Mouse (Mus musculus) hindbrain, embryonic 16.5 days (tissue): Measurements from ENCODE around the gene Pip4k2c. TPM values are rescaled to one million over a fixed set of nuclear protein-coding genes. Genes with fewer than 3 reads are reported as not detected.

Experiments
- ATAC-seq: fragments of 200-750 bp; cut with Nextera tagmentation; 2 replicates; pipeline ENCODE4 v1.8.0; 2017; ENCODE audit warnings: moderate TSS enrichment, moderate library complexity
- H3K27ac ChIP-seq: fragments of 300-500 bp; sonication (generic); 2 replicates; pipeline ENCODE4 v1.5.1; 2014; ENCODE audit warnings: low read depth, mild to moderate bottlenecking, control low read depth, low read length, moderate library complexity
- H3K27me3 ChIP-seq: fragments of 300-500 bp; sonication (generic); replicated peaks from 2 replicates; pipeline ENCODE4 v1.6.1; 2014; ENCODE audit warnings: low read length; ENCODE audit not compliant: control insufficient read depth, insufficient read depth
- H3K36me3 ChIP-seq: fragments of 300-500 bp; sonication (generic); 2 replicates; pipeline ENCODE4 v1.6.1; 2014; ENCODE audit warnings: mild to moderate bottlenecking, low read length, moderate library complexity, mixed read lengths; ENCODE audit not compliant: control insufficient read depth, insufficient read depth
- H3K4me1 ChIP-seq: fragments of 300-500 bp; sonication (generic); 2 replicates; pipeline ENCODE4 v1.6.1; 2014; ENCODE audit warnings: low read depth, low read length; ENCODE audit not compliant: control insufficient read depth, insufficient read depth
- H3K4me2 ChIP-seq: fragments of 300-500 bp; sonication (generic); 2 replicates; pipeline ENCODE4 v1.6.1; 2014; ENCODE audit warnings: mild to moderate bottlenecking, low read length, control low read depth, moderate library complexity
- H3K4me3 ChIP-seq: fragments of 300-500 bp; sonication (generic); 2 replicates; pipeline ENCODE4 v1.5.1; 2014; ENCODE audit warnings: mild to moderate bottlenecking, low read length, control low read depth, moderate library complexity
- H3K9ac ChIP-seq: fragments of 300-500 bp; sonication (generic); 2 replicates; pipeline ENCODE4 v1.6.1; 2014; ENCODE audit warnings: low read depth, mild to moderate bottlenecking, control low read depth, low read length, moderate library complexity
- H3K9me3 ChIP-seq: fragments of 300-500 bp; sonication (generic); 2 replicates; pipeline ENCODE4 v1.6.1; 2014; ENCODE audit warnings: mild to moderate bottlenecking, low read length, moderate library complexity; ENCODE audit not compliant: control insufficient read depth
- WGBS: fragments of 180-500 bp; shearing (Covaris S2); extraction: QIAGEN DNeasy Blood & Tissue Kit; methylation state at CpG from one replicate; pipeline ENCODE4 v1.1.7; 2014; 5-methylcytosine and 5-hydroxymethylcytosine counted together
- polyA plus RNA-seq: library from polyadenylated mRNA; unstranded; fragments of >200 nt; fragmentation: Nextera tagmentation; extraction: Ambion mirVana; gene quantifications from 2 replicates; pipeline ENCODE4 v1.2.1, GENCODE M21; 2015

Pip4k2c gene
- polyA plus RNA-seq, result 20.5 and 20.7 TPM in 2 replicates

DNA sequence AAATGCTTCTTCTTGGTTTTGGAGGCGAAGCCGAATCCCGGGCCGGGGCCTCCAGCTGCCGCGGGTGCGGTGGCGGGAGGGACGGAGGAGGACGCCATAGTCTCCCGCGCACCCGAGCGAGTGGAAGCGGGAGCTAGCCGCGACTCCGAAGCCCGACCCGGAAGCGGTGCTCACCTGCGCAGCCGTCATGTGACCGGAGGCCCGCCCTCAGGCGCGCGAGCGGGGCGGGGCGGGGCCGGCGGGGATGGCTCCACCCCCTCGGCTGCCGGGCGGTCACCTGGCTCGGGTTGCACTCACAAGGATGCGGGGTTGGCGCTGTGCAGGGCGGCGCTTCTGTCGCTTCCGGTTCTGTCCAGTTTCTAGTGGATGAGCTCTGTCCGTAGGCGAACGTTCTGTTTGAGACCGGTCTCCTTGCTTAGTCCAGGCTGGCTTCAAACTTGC lies at the start of gene Pip4k2c:
Gene Pip4k2c (minus strand): TSS at position 172 of the 441 bp plus-strand sequence.
- H3K4me3 ChIP-seq, result peak within 1 kb of the TSS; percentile 68
- no peaks in the 10 kb centered on the region for H3K27me3 ChIP-seq
- H3K4me2 ChIP-seq, result peak within 1 kb of the TSS; percentile 92
- H3K36me3 ChIP-seq, result peaks cover 8% of the 10 kb centered on the region
- no peaks in the 10 kb centered on the region for H3K9me3 ChIP-seq
- WGBS, result under 1% methylated on average over 27 of the region's 47 CpGs
- H3K9ac ChIP-seq, result peak within 1 kb of the TSS; percentile 78
- 0 out of 2 replicates have a peak within 1 kb of the TSS, but pooled peaks have one; percentile 37 for H3K27ac ChIP-seq
- H3K4me1 ChIP-seq, result peaks cover 13% of the 10 kb centered on the region
- ATAC-seq, result peak; percentile 97

DNA sequence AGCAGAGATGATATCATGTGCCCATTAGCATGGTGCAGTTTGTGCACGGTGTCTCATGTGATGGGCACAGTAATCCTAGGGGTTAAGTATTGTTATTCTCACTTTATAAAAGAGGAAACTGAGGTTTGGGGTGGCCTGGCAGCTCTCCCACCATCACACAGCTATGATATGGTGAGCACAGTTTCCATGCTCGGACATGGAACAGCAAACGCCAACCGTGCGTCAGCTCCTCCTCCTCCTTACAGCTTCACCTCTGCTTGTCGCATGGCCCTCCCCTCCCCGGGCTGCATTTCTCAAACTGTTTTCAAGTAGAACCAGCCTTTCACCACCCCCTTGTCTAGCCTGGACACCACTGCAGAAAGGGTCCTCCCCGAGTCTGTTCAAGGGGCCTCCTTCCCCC lies 47.1 kb upstream of the Pip4k2c start:
- H3K4me1 ChIP-seq, result peaks cover 34% of the 10 kb centered on the region
- H3K36me3 ChIP-seq, result no peaks in the 10 kb centered on the region
- no peaks in the 10 kb centered on the region for H3K27me3 ChIP-seq
- no peaks in the 10 kb centered on the region for H3K9me3 ChIP-seq
- H3K4me3 ChIP-seq, result no peak overlapping the region
- H3K27ac ChIP-seq, result no peak overlapping the region
- H3K9ac ChIP-seq, result no peak overlapping the region
- H3K4me2 ChIP-seq, result peak overlapping the region; percentile 88
- 72% methylated on average over 8 of the region's 8 CpGs for WGBS
- ATAC-seq, result no peak

DNA sequence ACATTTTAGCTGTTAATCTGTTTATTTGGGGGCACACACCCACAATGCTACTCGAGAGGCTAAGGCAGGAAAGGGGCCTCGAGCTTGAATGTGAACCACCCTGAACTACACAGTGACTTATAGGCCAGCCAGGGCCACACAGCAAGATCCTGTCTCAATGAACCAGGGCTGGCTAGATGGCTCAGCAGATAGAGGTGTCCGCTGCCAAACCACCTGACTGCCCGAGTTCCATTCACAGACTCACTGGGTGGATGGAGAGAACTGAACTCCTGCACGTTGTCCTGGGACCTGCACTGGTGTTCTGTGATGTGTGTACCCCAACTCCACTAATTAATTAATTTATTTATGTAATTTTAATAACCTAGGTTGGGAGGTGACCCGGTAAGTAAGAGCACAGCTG lies 46.4 kb upstream of the Pip4k2c start:
- ATAC-seq, result no peak
- 83% methylated on average over 6 of the region's 6 CpGs for WGBS
- no peaks in the 10 kb centered on the region for H3K27me3 ChIP-seq
- H3K27ac ChIP-seq, result no peak overlapping the region
- H3K9me3 ChIP-seq, result no peaks in the 10 kb centered on the region
- H3K9ac ChIP-seq, result no peak overlapping the region
- H3K4me2 ChIP-seq, result no peak overlapping the region
- H3K36me3 ChIP-seq, result no peaks in the 10 kb centered on the region
- peaks cover 34% of the 10 kb centered on the region for H3K4me1 ChIP-seq
- no peak overlapping the region for H3K4me3 ChIP-seq

DNA sequence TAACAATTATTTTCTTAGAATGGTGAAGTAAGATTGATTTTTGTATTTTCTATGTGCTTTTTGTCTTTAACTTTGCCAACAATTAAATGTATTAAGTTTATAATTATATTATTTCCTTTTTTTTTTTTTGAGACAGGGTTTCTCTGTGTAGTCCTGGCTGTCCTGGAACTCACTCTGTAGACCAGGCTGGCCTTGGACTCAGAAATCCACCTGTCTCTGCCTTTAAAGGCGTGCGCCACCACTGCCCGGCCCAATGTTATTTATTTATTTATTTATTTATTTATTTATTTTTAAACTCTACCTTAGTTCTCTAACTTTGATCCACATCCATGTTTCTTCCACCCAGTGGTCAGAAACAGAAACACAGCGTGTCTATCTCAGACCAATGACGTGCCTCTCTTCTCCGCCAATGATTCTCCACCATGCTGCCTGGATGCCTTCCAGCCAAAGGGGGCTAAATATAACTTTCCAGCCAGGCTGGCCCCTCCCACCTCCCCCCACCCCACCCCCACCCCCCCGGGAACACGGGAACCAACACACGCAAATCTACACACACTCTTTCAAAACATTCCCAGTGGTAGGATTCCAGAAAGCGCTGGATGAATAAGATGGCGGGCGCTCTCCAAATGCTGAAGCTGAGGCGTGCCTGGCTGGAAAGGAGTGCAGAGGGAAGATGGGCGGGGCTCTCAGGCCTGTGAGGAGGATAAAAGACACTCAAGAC lies 44.4 kb upstream of the Pip4k2c start:
- ATAC-seq, result peak; percentile 50; the same call in 1 of the 2 replicates
- WGBS, result 27% methylated on average over 14 of the region's 14 CpGs

DNA sequence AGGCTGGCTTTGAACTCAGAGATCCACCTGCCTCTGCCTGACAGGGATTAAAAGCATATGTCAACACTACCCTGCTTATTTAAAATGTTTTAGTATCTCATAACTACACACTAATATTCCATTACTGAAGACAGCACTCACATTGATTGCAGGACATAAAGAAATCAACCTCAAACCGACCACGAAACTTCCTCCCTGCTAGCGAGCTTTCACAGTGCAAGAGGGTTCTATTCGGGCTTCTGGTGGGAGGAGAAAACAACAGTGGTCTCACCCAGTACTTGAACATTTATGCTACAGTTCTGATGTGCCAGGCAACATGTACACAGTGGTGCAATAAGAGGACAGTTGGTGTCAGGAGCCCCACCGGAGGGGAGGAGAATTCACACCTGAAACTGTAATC lies 39.4 kb upstream of the Pip4k2c start:
- no peaks in the 10 kb centered on the region for H3K27me3 ChIP-seq
- H3K36me3 ChIP-seq, result peaks cover 16% of the 10 kb centered on the region
- 83% methylated on average over 5 of the region's 5 CpGs for WGBS
- H3K9me3 ChIP-seq, result no peaks in the 10 kb centered on the region
- ATAC-seq, result no peak
- H3K4me2 ChIP-seq, result no peak overlapping the region
- no peak overlapping the region for H3K27ac ChIP-seq
- no peak overlapping the region for H3K4me3 ChIP-seq
- no peak overlapping the region for H3K9ac ChIP-seq
- H3K4me1 ChIP-seq, result no peaks in the 10 kb centered on the region

More for the DNA sequence above, 44.4 kb upstream of the Pip4k2c start:
- H3K36me3 ChIP-seq, result no peaks in the 10 kb centered on the region
- H3K27ac ChIP-seq, result no peak overlapping the region
- no peak overlapping the region for H3K4me3 ChIP-seq
- peak overlapping the region; percentile 31 for H3K4me2 ChIP-seq
- H3K27me3 ChIP-seq, result no peaks in the 10 kb centered on the region
- no peaks in the 10 kb centered on the region for H3K9me3 ChIP-seq
- peaks cover 25% of the 10 kb centered on the region for H3K4me1 ChIP-seq
- no peak overlapping the region for H3K9ac ChIP-seq

DNA sequence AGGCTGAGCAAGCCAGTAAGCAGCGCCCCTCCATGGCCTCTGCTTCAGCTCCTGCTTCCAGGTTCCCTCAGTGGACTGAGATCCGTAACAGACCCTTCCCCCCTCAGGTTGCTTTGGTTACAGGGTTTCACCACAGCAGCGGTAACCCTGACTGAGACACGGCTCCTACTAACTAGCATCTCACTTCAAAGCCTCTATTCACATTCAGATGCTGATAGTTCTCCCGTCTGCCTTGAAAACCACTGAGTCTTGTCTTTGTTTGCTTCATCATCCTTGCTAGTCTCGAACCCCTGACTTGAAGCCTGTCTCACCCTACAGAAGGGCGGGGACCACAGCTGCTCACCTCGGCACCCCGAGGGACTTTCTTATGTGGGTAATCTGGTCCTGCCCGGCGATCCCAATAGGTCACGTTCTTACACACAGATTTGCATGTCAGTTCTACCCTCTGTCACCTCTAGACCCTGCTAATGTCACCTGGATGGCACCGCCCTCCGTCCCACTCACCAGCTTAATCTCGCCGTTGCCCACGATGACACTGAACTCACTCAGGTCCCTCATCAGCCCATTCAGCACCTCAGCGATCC lies 26.9 kb upstream of the Pip4k2c start:
- WGBS, result 71% methylated on average over 18 of the region's 18 CpGs
- Histone ChIP-seq H3K27ac (no peak overlapping the region), H3K4me2 (no peak overlapping the region), H3K36me3 (peaks cover 70% of the 10 kb centered on the region), H3K9ac (no peak overlapping the region), H3K4me3 (no peak overlapping the region), H3K9me3 (no peaks in the 10 kb centered on the region), H3K27me3 (no peaks in the 10 kb centered on the region), H3K4me1 (no peaks in the 10 kb centered on the region)
- ATAC-seq, result no peak

DNA sequence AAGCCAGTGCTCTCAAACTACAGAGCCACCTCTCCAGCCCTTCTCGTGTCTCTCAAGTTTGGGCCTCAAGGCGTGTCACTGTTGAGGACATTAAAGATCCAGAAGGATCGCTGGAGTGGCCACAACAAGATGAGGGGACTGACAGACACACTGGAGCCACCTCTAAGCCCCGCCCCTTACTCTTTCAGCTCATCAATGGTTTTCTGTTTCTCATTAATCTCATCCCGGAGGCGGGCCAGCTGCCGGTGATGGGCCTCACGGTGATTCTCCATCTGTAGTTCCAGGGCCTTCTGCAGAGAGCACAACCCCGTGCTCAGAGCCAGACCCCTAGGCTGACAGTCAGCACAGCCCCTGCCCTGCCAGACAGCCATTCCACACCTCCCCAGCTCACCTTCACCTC lies 25.2 kb upstream of the Pip4k2c start:
- H3K36me3 ChIP-seq, result peaks cover 63% of the 10 kb centered on the region
- no peaks in the 10 kb centered on the region for H3K9me3 ChIP-seq
- H3K4me3 ChIP-seq, result no peak overlapping the region
- WGBS, result 52% methylated on average over 9 of the region's 9 CpGs
- H3K9ac ChIP-seq, result no peak overlapping the region
- H3K27ac ChIP-seq, result no peak overlapping the region
- H3K4me1 ChIP-seq, result no peaks in the 10 kb centered on the region
- no peaks in the 10 kb centered on the region for H3K27me3 ChIP-seq
- no peak overlapping the region for H3K4me2 ChIP-seq
- no peak for ATAC-seq

DNA sequence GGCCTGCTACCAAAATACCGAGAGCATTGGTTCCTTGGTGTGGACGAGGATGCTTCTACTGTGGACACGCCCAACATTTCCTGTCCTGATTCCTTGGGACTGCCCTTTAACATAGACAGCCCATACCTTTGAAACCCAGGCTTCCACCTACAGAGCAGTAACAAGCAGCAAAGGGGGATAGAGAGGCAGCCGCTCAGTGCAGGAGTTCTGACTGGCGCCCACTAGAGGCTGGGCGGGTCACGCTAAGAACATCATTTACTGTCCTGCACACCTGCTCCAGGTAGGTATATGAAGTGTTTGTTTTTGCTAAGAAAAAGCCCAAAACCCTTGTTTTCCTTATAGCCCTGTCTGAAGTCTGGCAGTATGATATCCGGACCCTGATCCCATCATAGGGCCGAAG lies 21.8 kb upstream of the Pip4k2c start:
- Histone ChIP-seq H3K9ac (no peak overlapping the region), H3K4me3 (no peak overlapping the region), H3K27ac (no peak overlapping the region), H3K4me1 (no peaks in the 10 kb centered on the region), H3K9me3 (no peaks in the 10 kb centered on the region), H3K36me3 (peaks cover 58% of the 10 kb centered on the region), H3K4me2 (no peak overlapping the region), H3K27me3 (no peaks in the 10 kb centered on the region)
- ATAC-seq, result no peak
- WGBS, result 80% methylated on average over 9 of the region's 9 CpGs

DNA sequence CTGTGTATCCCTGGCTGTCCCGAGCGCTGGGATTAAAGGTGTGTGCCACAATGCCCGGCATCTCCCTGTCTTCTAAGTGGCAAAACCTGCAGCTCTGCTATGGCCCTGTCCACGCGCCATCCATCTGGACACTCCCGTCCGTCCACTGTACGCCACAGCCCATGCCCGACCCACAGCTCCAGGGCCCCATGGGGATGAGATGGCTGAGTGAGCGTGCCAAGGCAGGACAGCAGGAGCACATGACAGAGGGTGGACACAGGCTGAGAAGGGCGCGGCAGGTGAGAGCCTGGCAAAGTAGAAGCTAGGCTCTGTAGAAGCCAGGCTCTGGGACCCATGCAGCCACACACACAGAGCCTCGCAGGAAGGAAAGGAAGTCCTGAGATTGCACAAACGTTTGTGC lies 20.4 kb upstream of the Pip4k2c start:
- H3K9ac ChIP-seq, result no peak overlapping the region
- no peak overlapping the region for H3K4me2 ChIP-seq
- no peaks in the 10 kb centered on the region for H3K27me3 ChIP-seq
- H3K27ac ChIP-seq, result no peak overlapping the region
- H3K36me3 ChIP-seq, result peaks cover 56% of the 10 kb centered on the region
- no peaks in the 10 kb centered on the region for H3K4me1 ChIP-seq
- no peak overlapping the region for H3K4me3 ChIP-seq
- no peak for ATAC-seq
- H3K9me3 ChIP-seq, result no peaks in the 10 kb centered on the region
- WGBS, result 82% methylated on average over 14 of the region's 14 CpGs
